Mouse (Mus musculus) heart, postnatal 4 days (tissue): ENCODE data around the gene Afp. TPM values are rescaled to one million over a fixed set of nuclear protein-coding genes. Genes with fewer than 3 reads are reported as not detected.

Experiments
- DNase-seq: peaks from one replicate; pipeline ENCODE4 v3.0.0; 2021
- total RNA-seq, 2 experiments: library from RNA; stranded (reverse); gene quantifications; 2 replicates each; pipeline ENCODE4 v1.2.3; 2021

Afp gene
- total RNA-seq = 1 to 10 TPM in 1 of 2 experiments, under 1 TPM in 1; 0.56 to 1.3 TPM

DNA sequence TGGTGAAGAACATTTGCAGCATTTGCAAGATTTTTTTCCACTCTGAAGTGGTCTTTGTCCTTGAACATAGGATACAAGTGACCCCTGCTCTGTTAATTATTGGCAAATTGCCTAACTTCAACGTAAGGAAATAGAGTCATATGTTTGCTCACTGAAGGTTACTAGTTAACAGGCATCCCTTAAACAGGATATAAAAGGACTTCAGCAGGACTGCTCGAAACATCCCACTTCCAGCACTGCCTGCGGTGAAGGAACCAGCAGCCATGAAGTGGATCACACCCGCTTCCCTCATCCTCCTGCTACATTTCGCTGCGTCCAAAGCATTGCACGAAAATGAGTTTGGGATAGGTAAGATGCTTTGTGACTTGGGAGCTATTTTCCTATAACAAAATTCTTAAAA is at the start of gene Afp:
Gene Afp, plus strand, starts transcription at position 220 of the 400 bp plus-strand sequence.
- DNase-seq = no peak

DNA sequence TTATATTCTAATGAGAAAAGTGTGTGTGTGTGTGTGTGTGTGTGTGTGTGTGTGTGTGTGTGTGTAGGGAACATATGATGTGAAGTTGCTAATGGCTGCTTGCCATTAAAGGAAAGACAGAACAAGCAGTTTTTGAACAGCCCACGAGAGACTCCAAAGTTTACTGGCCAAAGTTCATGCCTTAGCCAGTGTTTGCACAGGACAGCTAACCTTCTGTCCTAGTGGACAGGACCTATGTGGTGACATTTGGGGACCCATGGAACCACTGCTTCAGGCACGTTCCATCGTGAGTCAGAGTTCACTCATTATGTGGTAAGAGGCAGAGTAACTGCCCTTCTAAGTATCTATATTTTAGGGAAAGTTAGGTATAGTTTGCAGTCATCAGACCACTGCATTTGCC is 43.0 kb upstream of the Afp start:
- no peak for DNase-seq

DNA sequence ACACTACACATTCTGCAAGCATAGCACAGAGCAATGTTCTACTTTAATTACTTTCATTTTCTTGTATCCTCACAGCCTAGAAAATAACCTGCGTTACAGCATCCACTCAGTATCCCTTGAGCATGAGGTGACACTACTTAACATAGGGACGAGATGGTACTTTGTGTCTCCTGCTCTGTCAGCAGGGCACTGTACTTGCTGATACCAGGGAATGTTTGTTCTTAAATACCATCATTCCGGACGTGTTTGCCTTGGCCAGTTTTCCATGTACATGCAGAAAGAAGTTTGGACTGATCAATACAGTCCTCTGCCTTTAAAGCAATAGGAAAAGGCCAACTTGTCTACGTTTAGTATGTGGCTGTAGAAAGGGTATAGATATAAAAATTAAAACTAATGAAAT is 40.6 kb upstream of the Afp start:
- no peak for DNase-seq

DNA sequence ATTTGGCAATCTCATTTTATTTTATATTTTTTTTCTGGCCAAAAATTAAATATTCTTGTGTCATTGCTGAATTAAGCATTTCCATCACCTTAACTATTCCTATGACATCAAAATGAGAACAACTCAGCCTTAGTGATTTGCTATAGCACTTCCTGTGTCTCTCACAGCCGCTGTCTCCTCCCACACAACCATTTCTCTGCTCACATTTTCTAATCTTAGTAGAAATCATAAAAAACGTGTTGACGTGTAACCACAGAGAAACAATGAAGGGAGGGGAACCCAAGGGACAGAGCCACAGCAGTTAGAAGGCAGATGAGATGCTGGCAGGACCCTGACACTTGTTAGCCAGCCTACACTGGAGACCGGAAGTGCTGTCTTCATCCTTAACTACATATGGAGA is 37.8 kb upstream of the Afp start:
- DNase-seq = no peak

DNA sequence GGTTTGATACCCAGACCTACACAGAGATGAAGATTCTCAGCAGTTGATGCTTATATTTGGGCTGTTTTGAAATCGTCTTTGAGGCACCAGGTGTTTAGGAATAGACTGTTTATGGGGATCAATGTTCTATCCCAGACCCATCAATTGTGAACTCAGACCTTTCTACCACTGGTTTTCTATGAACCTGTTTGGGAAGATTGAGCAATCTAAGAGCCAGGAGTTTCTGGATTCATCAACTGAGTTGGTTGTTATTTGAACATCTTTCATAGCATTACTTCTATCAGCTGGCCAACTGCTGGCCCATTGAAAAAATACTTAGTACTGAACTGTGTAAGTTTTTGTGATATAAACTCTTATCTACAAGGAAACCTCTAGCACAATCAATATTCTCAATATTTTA is 33.3 kb upstream of the Afp start:
- no peak for DNase-seq

DNA sequence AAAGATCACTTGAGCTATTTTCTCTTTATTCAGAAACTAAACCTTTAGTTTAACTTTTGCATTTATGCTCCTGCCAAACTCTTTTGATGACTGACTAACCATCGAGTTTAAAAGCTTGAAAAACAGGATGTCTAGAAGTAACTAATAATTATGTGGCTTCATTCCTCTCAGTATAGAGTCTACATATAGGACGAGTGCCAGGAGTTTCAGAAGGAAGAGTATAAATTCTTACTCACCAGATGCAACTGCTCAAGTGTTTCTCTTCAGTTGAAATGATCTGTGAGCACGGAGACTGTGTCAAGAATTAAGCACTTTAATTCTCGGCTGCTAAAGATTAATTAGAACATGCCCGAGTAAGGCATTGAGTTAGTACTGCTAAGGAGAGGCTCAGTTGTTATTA is 31.8 kb upstream of the Afp start:
- no peak for DNase-seq

DNA sequence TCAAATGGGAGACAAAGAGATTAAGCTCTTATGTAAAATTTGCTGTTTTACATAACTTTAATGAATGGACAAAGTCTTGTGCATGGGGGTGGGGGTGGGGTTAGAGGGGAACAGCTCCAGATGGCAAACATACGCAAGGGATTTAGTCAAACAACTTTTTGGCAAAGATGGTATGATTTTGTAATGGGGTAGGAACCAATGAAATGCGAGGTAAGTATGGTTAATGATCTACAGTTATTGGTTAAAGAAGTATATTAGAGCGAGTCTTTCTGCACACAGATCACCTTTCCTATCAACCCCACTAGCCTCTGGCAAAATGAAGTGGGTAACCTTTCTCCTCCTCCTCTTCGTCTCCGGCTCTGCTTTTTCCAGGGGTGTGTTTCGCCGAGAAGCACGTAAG is 29.9 kb upstream of the Afp start, which contains the start of gene Alb:
Gene Alb, plus strand, starts transcription at position 279 of the 400 bp plus-strand sequence.
- DNase-seq = no peak

DNA sequence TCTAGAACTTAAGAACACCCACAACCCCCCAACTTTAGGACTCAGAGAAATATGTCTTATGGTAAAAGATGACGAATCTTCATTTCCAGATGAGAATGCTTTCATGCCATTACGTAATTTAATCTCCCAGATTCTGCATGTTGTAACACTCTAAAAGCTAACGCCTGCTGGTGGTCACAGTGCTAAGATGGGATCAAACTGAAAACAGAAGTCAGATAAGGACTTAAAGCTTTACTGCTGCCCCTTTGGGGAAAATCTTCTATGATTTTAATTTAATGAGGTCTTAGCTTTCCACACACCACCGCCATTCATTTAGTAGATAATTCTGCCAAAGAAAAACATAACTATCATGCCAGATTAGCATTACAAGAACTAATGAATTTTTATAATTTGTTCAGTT is 23.7 kb upstream of the Afp start:
- no peak for DNase-seq

DNA sequence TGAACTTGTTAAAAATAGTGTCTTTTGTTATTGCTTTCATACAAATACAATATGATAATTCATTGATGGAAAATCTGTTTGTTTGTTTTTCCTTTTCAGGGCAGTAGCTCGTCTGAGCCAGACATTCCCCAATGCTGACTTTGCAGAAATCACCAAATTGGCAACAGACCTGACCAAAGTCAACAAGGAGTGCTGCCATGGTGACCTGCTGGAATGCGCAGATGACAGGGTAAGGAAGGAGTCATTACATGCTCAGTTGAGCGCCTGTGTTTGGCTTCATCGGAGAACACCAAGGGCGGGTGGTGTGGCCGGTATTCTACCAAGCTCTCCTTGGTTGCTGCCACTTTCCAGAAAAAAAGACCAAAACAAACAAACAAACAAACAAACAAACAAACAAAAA is 23.3 kb upstream of the Afp start:
- no peak for DNase-seq

DNA sequence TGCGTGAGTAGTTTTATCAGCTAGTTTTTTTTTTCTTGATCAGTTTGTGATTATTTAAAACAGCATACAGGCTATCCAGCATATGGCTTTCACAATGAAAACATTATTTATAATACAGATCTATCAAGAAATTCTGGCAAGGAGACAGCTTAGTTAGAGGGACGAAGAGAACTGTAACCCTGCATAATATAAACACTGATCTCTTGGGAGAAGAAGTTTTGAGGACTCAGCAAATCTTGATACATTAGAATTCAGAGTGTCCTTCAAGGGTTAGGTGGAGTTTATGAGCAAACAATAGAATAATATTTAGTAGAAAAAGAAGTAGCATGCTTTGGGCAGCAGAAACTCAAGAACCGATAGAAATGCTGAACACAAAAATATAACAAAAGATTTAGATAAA is 19.7 kb upstream of the Afp start:
- DNase-seq = no peak

DNA sequence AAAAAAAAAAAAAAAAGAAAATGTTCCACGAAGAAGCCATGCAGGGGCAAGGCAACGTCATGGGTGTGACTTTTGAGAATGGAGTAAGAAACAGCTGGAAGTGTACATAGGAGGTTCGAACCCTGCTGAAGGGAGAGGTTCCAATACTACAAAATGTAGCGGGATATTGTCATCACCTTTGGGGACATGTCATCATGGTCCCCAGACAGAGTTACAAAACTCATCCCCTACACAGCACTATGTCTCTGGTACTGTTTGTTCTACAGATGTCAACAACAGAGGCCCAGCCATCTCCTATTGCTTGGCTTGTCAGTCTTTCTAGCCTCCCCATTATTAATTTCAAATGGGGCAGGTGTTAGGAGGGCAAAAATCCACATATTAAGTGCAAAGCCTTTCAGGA is 16.6 kb upstream of the Afp start:
- DNase-seq = no peak

DNA sequence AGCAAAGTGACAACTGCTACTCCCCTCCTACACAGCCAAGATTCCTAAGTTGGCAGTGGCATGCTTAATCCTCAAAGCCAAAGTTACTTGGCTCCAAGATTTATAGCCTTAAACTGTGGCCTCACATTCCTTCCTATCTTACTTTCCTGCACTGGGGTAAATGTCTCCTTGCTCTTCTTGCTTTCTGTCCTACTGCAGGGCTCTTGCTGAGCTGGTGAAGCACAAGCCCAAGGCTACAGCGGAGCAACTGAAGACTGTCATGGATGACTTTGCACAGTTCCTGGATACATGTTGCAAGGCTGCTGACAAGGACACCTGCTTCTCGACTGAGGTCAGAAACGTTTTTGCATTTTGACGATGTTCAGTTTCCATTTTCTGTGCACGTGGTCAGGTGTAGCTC is 16.2 kb upstream of the Afp start:
- DNase-seq = no peak

DNA sequence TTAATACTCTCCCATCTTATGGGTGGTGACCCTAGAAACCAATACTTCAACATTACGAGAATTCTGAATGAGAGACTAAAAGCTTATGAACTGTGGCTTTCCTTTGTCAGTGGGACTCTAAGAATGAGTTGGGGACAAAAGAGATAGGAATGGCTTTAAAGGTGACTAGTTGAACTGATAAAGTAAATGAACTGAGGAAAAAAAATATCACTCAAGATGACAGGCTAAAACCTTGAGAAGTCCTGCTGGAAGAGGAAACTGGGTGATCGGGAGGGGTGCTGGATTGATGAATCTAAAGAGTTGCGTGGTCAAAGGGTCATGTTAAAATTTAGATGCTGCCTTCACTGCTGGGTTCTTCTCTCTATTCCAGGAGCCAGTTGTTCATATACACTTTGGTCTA is 13.8 kb upstream of the Afp start:
- no peak for DNase-seq

DNA sequence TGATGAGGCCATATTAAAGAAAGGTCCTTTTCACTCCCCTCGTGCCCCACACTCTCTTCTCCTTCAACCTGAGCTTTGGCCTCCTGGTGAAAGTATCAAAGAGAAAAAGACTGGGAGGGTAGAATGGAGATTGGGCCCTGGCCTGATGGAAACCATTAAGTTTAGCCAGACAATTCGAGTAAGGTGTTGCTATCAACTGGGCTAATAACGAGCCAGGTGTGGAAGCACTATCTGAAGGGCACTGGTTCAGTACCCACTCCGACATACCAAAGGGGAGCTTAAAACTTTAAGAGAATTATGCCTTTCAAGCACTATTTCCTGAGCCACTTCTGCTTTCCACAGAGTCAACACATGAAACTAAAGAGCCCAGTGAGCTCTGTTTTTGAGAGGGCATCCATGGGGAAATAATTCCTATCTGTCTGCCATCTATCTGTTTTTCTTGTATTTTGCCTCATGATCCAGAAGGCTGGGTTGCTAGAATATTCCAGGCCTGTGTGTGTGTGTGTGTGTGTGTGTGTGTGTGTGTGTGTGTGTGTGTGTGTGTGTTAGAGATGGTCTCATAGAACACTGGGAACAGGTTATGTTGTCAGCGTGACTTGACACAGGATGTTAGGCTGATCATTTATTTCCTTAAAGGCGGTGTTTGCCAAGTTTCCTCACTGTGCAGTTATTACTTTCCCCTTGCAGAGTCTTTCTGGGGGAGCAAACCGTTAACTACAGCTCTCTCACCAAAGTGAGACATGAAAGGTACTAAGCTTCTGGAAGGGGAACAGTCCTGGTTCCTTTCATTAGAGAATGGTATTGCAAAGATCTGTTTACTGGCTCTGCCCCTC is 13.0 kb upstream of the Afp start:
- DNase-seq = no peak

DNA sequence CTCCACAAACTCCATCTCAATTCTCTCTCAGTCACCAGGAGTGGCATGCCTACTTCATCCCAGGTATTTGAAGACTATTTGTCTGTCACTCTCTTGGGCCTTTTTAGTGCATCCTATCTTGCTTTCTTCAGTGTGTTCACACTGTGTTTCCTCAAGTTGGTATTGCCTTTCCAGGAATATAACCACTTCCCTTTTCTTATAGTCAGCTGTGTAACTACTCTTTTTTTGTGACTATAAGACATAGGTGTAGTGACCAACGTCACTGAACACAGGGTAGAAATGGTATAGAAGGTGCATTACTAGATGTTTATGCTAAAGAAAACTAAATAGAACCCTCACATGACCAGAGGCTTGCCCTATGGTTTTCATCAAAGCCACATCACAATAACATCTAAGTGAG is 11.7 kb upstream of the Afp start:
- no peak for DNase-seq

DNA sequence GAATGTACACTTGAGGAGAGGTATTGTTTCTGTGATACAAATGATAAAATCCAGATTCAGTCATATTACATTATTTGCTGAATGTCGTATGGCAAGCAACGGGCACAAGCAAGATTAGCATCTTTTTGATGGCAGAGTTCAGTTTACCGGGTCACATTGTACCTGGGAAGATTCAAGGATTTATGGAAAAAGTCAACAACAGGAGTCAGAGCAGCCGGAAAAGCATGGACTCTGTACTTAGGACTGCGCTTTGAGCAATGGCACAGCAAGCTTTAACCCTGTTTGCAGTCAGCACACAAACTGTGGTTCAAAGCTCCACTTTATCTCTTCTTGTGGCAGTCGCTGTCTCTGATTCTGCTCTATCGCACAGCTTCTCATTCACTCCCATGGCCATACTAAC is 4.9 kb upstream of the Afp start:
- DNase-seq = no peak

DNA sequence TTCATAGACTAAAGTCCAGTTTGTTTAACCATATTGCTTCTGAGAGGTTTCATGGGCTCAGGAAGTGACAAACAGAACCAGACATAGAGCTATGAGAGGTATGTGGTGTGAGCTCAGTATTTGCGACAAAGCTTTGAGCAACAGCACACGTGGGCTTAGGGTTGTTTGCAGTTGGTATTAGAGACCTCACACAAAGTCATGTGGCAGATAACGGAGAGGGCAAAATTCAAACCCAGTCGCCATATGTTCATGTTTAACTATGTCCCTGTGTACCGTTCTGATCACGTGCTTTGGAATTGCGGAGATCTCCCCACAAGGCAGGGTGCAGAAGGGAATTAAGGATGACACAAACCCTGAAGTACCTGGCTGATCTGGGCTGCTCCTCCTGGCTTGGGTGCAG is 2.2 kb upstream of the Afp start:
- DNase-seq = no peak

DNA sequence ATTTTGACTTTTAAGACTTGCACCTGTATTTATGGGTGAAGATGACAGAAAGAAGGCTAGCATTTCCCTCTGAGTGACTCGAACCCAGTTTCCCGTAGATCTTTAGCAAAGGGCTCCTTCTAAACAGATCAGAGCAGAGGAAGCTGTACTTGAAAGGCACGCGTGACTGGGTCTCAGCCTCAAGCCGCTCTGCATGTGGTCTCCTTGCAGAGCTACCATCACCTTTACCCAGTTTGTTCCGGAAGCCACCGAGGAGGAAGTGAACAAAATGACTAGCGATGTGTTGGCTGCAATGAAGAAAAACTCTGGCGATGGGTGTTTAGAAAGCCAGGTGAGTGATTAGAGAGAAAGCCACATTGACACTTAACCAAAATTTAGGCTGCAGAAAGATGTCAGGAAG is 1.9 kb downstream of the Afp start:
- DNase-seq = no peak

DNA sequence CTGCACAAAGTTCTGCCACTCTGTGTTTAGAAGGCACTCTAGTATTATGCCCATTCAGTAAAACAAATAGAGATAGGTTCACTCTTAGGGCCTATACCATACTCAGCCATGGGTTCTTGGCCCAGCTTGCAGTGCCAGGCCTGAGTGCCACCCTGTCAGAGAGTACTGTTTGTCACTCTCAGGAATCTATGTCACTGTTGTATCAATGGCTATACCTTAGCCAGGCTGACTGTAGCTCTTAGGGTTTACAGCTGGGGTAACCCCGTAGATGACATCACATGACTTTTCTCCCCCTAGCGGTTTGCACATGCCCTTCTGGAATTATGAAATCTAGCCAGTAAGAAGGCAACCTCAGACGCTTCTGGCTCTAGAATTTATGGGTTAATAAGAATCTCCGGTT is 3.8 kb downstream of the Afp start:
- no peak for DNase-seq

DNA sequence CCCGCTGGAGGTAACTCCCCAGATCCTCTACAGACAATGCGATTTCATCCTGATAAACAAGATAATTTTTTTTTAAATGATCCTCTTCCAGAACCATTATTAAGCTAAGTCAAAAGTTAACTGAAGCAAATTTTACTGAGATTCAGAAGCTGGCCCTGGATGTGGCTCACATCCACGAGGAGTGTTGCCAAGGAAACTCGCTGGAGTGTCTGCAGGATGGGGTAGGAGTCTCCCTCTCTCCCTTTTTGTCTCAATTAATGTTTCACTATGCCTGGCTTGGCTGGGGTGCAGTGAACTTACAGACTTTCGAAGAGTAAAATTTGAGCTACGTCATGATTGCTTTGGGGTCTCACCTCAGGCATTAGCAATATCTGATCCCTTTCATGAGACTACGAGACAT is 9.0 kb downstream of the Afp start:
- no peak for DNase-seq

DNA sequence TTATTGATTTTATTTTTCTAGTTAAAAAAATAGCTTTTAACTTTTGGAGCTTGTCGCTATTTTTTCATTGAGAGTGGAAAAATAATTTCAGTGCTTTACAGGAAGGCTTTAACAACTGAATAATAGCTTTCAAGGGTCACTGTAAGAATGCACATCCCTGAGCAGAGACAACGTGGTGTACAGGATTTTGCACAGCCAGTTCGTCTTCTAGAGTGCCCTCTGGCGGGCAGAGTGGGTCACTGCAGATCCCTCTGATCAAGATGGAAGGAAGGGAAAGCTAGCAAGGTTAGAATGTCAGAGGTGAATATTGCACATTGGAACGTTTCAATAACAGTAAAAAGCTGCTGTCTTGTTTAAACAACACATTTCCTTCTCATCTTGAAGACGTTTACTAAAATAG is 10.2 kb downstream of the Afp start:
- peak; percentile 83 for DNase-seq

DNA sequence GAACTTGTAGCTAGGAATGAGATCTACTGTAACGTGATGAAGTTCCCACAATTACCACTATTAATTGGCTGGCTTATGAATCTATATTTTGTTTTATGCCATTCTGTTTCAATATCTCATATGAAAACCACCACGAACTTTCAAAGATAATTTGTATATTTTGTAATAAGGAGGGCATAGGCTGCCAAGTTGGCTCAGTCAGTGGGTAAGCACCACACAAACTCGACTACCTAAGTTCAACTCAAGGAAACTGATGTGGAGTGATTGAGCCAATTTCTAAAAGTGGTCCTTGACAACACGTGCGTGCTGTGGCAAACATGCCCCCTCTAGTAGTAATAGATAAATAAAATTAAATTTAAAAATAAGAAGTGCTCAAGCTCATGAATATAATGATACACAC is 11.2 kb downstream of the Afp start:
- DNase-seq = no peak

DNA sequence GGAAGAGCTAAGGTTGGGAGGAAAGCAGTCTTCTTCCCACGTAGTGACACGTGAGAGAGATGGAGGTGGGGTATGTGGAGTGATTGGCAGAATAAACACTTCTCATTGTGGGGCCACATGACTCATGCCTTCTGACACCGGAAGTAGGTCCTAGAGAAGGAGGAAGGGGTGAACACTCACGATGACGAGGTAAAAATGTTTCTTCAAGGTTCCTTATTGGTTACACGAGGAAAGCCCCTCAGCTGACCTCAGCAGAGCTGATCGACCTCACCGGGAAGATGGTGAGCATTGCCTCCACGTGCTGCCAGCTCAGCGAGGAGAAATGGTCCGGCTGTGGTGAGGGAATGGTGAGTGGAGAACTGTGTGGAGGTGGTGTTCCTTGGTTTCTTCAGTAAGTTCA is 14.2 kb downstream of the Afp start:
- DNase-seq = no peak

DNA sequence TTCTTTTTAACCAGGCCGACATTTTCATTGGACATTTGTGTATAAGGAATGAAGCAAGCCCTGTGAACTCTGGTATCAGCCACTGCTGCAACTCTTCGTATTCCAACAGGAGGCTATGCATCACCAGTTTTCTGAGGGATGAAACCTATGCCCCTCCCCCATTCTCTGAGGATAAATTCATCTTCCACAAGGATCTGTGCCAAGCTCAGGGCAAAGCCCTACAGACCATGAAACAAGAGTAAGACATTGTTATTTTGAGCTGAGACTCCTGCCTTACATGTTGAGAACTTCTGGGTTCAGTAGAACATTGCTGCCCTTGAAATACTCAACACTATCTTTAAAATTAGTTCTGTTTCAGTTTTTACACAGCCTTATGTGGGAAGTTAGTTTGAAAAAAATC is 16.0 kb downstream of the Afp start:
- no peak for DNase-seq

DNA sequence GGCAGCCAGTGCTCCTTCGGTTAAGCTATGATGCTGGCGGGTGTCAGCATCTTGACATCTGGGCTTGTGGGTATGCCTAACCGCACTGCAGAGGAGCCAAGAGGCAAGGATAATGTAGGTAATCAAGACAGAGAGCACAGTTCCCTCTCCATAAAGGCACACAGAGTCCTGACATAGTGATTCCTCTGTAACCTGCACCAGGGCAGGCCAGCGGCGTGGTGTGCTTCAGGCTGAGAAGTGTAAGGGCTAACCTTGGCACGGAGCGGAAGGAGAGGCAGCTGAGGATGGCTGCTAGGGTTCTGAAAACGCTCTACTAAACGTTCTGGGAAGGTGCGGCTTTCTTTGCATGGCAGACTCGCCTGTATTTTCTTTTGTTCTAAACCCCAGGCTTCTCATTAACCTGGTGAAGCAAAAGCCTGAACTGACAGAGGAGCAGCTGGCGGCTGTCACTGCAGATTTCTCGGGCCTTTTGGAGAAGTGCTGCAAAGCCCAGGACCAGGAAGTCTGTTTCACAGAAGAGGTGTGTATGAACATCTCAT is 16.9 kb downstream of the Afp start:
- DNase-seq = no peak
